Mouse (Mus musculus): ENCODE results near the gene Gm128. TPM values are rescaled to one million over a fixed set of nuclear protein-coding genes. Genes with fewer than 3 reads are reported as not detected.

Gm128 gene
- polyA plus RNA-seq, 1 experiment from 2014 or later = 0.65 TPM

- peak; percentile 97 for DNase-seq (ENCODE audit: low spot score)
- H3K27ac ChIP-seq = peak within 1 kb of the TSS; percentile 95
- peaks cover 9% of the 10 kb centered on the region; the same call in 1 of the 2 replicates for H3K36me3 ChIP-seq
- H3K4me1 ChIP-seq = peaks cover 26% of the 10 kb centered on the region
- no peaks in the 10 kb centered on the region for H3K9me3 ChIP-seq (replicated peaks)
- no peaks in the 10 kb centered on the region for H3K27me3 ChIP-seq (ENCODE audit: low read depth, poor library complexity, severe bottlenecking)
- peak within 1 kb of the TSS; percentile 80 for H3K4me3 ChIP-seq
- under 1% methylated on average over 53 of the region's 53 CpGs for WGBS
These were observed 40.1 kb upstream of the Gm128 start, which contains the start of the genes Mindy1 and Prune1 for GRCm38 (mm10) chr3:95281216-95282126. Mindy1 (plus strand) TSS chr3:95281345. Prune1 (minus strand) TSS chr3:95282076.

GRCm38 (mm10) chr3:95280747-95281146 lies 39.3 kb upstream of the Gm128 start:
- Histone ChIP-seq H3K36me3 (peaks cover 9% of the 10 kb centered on the region; the same call in 1 of the 2 replicates), H3K27ac (peak overlapping the region; percentile 95), H3K4me1 (peaks cover 26% of the 10 kb centered on the region), H3K4me3 (peak overlapping the region; percentile 80), H3K9me3 (replicated peaks) (no peaks in the 10 kb centered on the region), H3K27me3 (ENCODE audit: low read depth, poor library complexity, severe bottlenecking) (no peaks in the 10 kb centered on the region)
- DNase-seq (ENCODE audit: low spot score) = peak; percentile 44
- 24% methylated on average over 8 of the region's 8 CpGs for WGBS

- Histone ChIP-seq H3K27ac (no peak overlapping the region), H3K9me3 (replicated peaks) (no peaks in the 10 kb centered on the region), H3K4me1 (peaks cover 8% of the 10 kb centered on the region), H3K36me3 (peaks cover 25% of the 10 kb centered on the region), H3K4me3 (no peak overlapping the region), H3K27me3 (ENCODE audit: low read depth, poor library complexity, severe bottlenecking) (no peaks in the 10 kb centered on the region)
- DNase-seq (ENCODE audit: low spot score) = no peak
- 88% methylated on average over 1 of the region's 1 CpGs for WGBS
These were observed 35.8 kb upstream of the Gm128 start for GRCm38 (mm10) chr3:95277149-95277551.

- Histone ChIP-seq H3K27ac (no peak overlapping the region), H3K9me3 (replicated peaks) (no peaks in the 10 kb centered on the region), H3K4me1 (peaks cover 4% of the 10 kb centered on the region), H3K4me3 (no peak overlapping the region), H3K27me3 (ENCODE audit: low read depth, poor library complexity, severe bottlenecking) (no peaks in the 10 kb centered on the region), H3K36me3 (peaks cover 28% of the 10 kb centered on the region)
- DNase-seq (ENCODE audit: low spot score) = no peak
- WGBS = 67% methylated on average over 5 of the region's 5 CpGs
These were observed 35.1 kb upstream of the Gm128 start for GRCm38 (mm10) chr3:95276428-95276934.

- Histone ChIP-seq H3K27ac (no peak overlapping the region), H3K4me3 (no peak overlapping the region)
- 76% methylated on average over 6 of the region's 6 CpGs for WGBS
These were observed 33.8 kb upstream of the Gm128 start for GRCm38 (mm10) chr3:95275161-95275560.

GRCm38 (mm10) chr3:95274453-95274852 lies 33.1 kb upstream of the Gm128 start:
- 93% methylated on average over 4 of the region's 4 CpGs for WGBS
- Histone ChIP-seq H3K4me3 (no peak overlapping the region), H3K9me3 (replicated peaks) (no peaks in the 10 kb centered on the region), H3K4me1 (no peaks in the 10 kb centered on the region; the same call in 1 of the 2 replicates), H3K27me3 (ENCODE audit: low read depth, poor library complexity, severe bottlenecking) (no peaks in the 10 kb centered on the region), H3K27ac (no peak overlapping the region), H3K36me3 (peaks cover 34% of the 10 kb centered on the region)
- no peak for DNase-seq (ENCODE audit: low spot score)

More at GRCm38 (mm10) chr3:95275161-95275560, 33.8 kb upstream of the Gm128 start:
- H3K27me3 ChIP-seq (ENCODE audit: low read depth, poor library complexity, severe bottlenecking) = no peaks in the 10 kb centered on the region
- no peaks in the 10 kb centered on the region for H3K4me1 ChIP-seq
- H3K9me3 ChIP-seq (replicated peaks) = no peaks in the 10 kb centered on the region
- peaks cover 29% of the 10 kb centered on the region for H3K36me3 ChIP-seq
- DNase-seq (ENCODE audit: low spot score) = no peak

GRCm38 (mm10) chr3:95273471-95273870 lies 32.1 kb upstream of the Gm128 start:
- Histone ChIP-seq H3K4me1 (no peaks in the 10 kb centered on the region; the same call in 1 of the 2 replicates), H3K36me3 (peaks cover 40% of the 10 kb centered on the region), H3K27me3 (ENCODE audit: low read depth, poor library complexity, severe bottlenecking) (no peaks in the 10 kb centered on the region), H3K27ac (no peak overlapping the region), H3K9me3 (replicated peaks) (no peaks in the 10 kb centered on the region), H3K4me3 (no peak overlapping the region)
- WGBS = 85% methylated on average over 5 of the region's 5 CpGs
- DNase-seq (ENCODE audit: low spot score) = no peak

GRCm38 (mm10) chr3:95270766-95271364 lies 29.5 kb upstream of the Gm128 start:
- DNase-seq (ENCODE audit: low spot score) = no peak
- peaks cover 60% of the 10 kb centered on the region for H3K36me3 ChIP-seq
- 87% methylated on average over 12 of the region's 12 CpGs for WGBS

GRCm38 (mm10) chr3:95269789-95270188 lies 28.4 kb upstream of the Gm128 start:
- no peaks in the 10 kb centered on the region for H3K9me3 ChIP-seq (replicated peaks)
- H3K27ac ChIP-seq = no peak overlapping the region
- 87% methylated on average over 5 of the region's 5 CpGs for WGBS
- H3K4me1 ChIP-seq = no peaks in the 10 kb centered on the region; the same call in 1 of the 2 replicates
- peaks cover 60% of the 10 kb centered on the region for H3K36me3 ChIP-seq
- no peaks in the 10 kb centered on the region for H3K27me3 ChIP-seq (ENCODE audit: low read depth, poor library complexity, severe bottlenecking)
- no peak overlapping the region for H3K4me3 ChIP-seq
- no peak for DNase-seq (ENCODE audit: low spot score)

More at GRCm38 (mm10) chr3:95270766-95271364, 29.5 kb upstream of the Gm128 start:
- Histone ChIP-seq H3K4me1 (no peaks in the 10 kb centered on the region; the same call in 1 of the 2 replicates), H3K27me3 (ENCODE audit: low read depth, poor library complexity, severe bottlenecking) (no peaks in the 10 kb centered on the region), H3K27ac (no peak overlapping the region), H3K9me3 (replicated peaks) (no peaks in the 10 kb centered on the region), H3K4me3 (no peak overlapping the region)

GRCm38 (mm10) chr3:95267855-95268254 lies 26.5 kb upstream of the Gm128 start:
- H3K4me3 ChIP-seq = no peak overlapping the region

GRCm38 (mm10) chr3:95266052-95266451 lies 24.7 kb upstream of the Gm128 start:
- H3K27ac ChIP-seq = no peak overlapping the region
- 94% methylated on average over 3 of the region's 3 CpGs for WGBS
- no peak overlapping the region for H3K4me3 ChIP-seq
- H3K4me1 ChIP-seq = peaks cover 8% of the 10 kb centered on the region
- H3K9me3 ChIP-seq (replicated peaks) = no peaks in the 10 kb centered on the region
- peaks cover 81% of the 10 kb centered on the region for H3K36me3 ChIP-seq
- DNase-seq (ENCODE audit: low spot score) = no peak
- H3K27me3 ChIP-seq (ENCODE audit: low read depth, poor library complexity, severe bottlenecking) = no peaks in the 10 kb centered on the region

More at GRCm38 (mm10) chr3:95267855-95268254, 26.5 kb upstream of the Gm128 start:
- H3K36me3 ChIP-seq = peaks cover 69% of the 10 kb centered on the region
- no peaks in the 10 kb centered on the region for H3K9me3 ChIP-seq (replicated peaks)
- H3K4me1 ChIP-seq = peaks cover 8% of the 10 kb centered on the region
- DNase-seq (ENCODE audit: low spot score) = no peak
- no peak overlapping the region for H3K27ac ChIP-seq
- no peaks in the 10 kb centered on the region for H3K27me3 ChIP-seq (ENCODE audit: low read depth, poor library complexity, severe bottlenecking)

- WGBS = 95% methylated on average over 1 of the region's 1 CpGs
- H3K9me3 ChIP-seq (replicated peaks) = no peaks in the 10 kb centered on the region
- H3K4me3 ChIP-seq = no peak overlapping the region
- H3K27me3 ChIP-seq (ENCODE audit: low read depth, poor library complexity, severe bottlenecking) = no peaks in the 10 kb centered on the region
- no peak overlapping the region for H3K27ac ChIP-seq
- H3K4me1 ChIP-seq = peaks cover 8% of the 10 kb centered on the region
- DNase-seq (ENCODE audit: low spot score) = no peak
- peaks cover 89% of the 10 kb centered on the region for H3K36me3 ChIP-seq
These were observed 23.3 kb upstream of the Gm128 start for GRCm38 (mm10) chr3:95264724-95265123.

All from limb, embryonic 10.5 days (tissue).